Mouse (Mus musculus) bone marrow macrophage, adult 2 months (primary cell): Measurements from ENCODE around the gene Olfr1192-ps1. TPM values are rescaled to one million over a fixed set of nuclear protein-coding genes. Genes with fewer than 3 reads are reported as not detected.
"Not testable (repeated sequence)": the region's sequence is repeated elsewhere in the genome, so short reads cannot be mapped to it uniquely, and the experiment has no call there.

Experiments used
- H3K27ac ChIP-seq: 2 replicates; pipeline ENCODE4 v1.5.1; 2012; ENCODE audit warnings: low read depth, low read length; ENCODE audit not compliant: insufficient read depth
- H3K4me1 ChIP-seq: 2 replicates; pipeline ENCODE4 v1.6.1; 2012; ENCODE audit warnings: low read length; ENCODE audit not compliant: control insufficient read depth, insufficient read depth
- H3K4me3 ChIP-seq: 2 replicates; pipeline ENCODE4 v1.5.1; 2012; ENCODE audit warnings: mild to moderate bottlenecking, low read length, moderate library complexity; ENCODE audit not compliant: insufficient read depth
- CTCF ChIP-seq: IDR thresholded peaks from 2 replicates; pipeline ENCODE4 v1.5.1; 2012; ENCODE audit warnings: low read depth, mild to moderate bottlenecking, low read length, moderate library complexity
- POLR2A ChIP-seq: IDR thresholded peaks from 2 replicates; pipeline ENCODE4 v1.6.1; 2012; ENCODE audit warnings: mild to moderate bottlenecking, low read depth, low read length, borderline replicate concordance
- polyA plus RNA-seq: library from polyadenylated mRNA; stranded (reverse); fragments of >200 nt; gene quantifications from 2 replicates; pipeline ENCODE4 v1.2.4, GENCODE M21; 2012; ENCODE audit not compliant: missing spikeins, insufficient read depth, insufficient read length

The Olfr1192-ps1 gene
- polyA plus RNA-seq = 0.12 TPM in 1 of 2 replicates, not detected in the other

DNA sequence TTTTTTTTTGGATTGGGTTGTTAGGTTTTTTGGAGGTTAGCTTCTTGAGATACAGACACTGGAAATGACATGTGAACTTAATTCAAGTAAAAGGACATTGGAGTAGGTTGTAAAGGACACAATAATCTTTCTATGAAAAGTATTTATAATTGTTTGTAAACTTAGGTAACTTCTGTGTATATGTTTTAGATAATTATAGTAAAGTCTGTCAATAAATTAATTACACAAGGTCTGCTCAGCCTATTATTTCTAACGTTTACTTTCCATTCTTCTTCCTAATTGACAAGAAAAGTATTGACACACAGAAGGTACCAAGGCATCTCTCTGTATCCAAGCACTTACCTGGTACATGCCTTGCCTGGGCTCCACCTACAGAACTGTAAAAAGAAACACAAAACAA, at the start of gene Olfr1192-ps1:
Gene Olfr1192-ps1 (plus strand): TSS at position 301 of the 400 bp plus-strand sequence.
- Histone ChIP-seq H3K27ac (no peak within 1 kb of the TSS), H3K4me1 (no peaks in the 10 kb centered on the region), H3K4me3 (no peak within 1 kb of the TSS)
- TF ChIP-seq POLR2A = no peak
- TF ChIP-seq CTCF = no peak

- H3K4me1 ChIP-seq, H3K4me3 ChIP-seq, H3K27ac ChIP-seq: not testable (repeated sequence)
Observed at GRCm38 (mm10) chr2:88640242-88640641, 8.1 kb upstream of the Olfr1192-ps1 start, which contains the start of gene Olfr1191-ps1. TSS of gene Olfr1191-ps1 (plus strand) at chr2:88640542.

DNA sequence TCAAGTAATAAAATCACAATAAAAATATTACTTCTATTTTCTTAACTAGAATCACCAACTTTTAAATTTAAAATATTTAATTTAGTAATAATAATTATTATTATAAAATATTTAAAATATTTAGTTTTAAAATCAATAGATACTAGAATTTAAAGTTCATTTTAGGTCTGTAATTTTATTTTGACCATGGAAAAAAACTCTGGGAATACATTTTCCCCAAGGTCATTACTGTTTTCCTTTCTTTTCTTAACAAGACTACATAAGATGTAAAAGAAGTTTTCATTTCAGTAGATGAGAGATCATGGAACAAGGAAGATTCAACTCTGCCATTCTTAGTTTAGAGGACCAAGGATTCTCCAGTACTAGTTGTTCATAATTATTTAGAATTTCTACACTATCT, 27.0 kb downstream of the Olfr1192-ps1 start, which contains the start of gene Olfr1193:
Gene Olfr1193 (plus strand): TSS at position 301 of the 400 bp plus-strand sequence.
- not testable (repeated sequence) for H3K4me3 ChIP-seq, H3K4me1 ChIP-seq, H3K27ac ChIP-seq

DNA sequence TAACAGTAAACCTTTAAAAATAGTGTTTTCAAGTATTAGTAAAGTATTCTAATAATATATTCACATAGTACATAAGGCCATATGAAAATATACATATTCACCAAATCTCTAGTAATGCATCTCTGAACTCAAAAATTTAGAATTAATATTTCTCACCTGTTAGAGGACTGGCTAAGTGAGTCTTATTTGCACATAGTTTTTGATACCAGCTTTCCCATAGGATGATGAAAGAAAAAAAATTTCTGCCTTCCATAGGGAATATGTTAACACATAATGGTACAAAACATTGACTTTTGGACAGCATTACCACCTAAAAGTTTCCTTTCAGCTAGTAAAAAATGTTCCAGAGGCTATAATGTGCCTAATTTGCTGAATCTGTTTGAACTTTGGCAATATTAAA, 40.8 kb downstream of the Olfr1192-ps1 start, which contains the start of gene Olfr1195:
Gene Olfr1195 (minus strand): TSS at position 101 of the 400 bp plus-strand sequence.
- no peak within 1 kb of the TSS for H3K4me3 ChIP-seq
- no peaks in the 10 kb centered on the region for H3K4me1 ChIP-seq
- TF ChIP-seq POLR2A (no peak), CTCF (no peak)
- H3K27ac ChIP-seq = no peak within 1 kb of the TSS

GRCm38 (mm10) chr2:88704497-88704896, 56.2 kb downstream of the Olfr1192-ps1 start, which contains the start of gene Olfr1196:
TSS of gene Olfr1196 (minus strand) at chr2:88704597.
- Histone ChIP-seq H3K4me3 (no peak within 1 kb of the TSS), H3K27ac (no peak within 1 kb of the TSS), H3K4me1 (no peaks in the 10 kb centered on the region)
- TF ChIP-seq POLR2A = no peak
- TF ChIP-seq CTCF = no peak

Other genes starting within 250 kb of the Olfr1192-ps1 start
- not detected in 2 replicates for gene Olfr1179, start 242.1 kb upstream of the Olfr1192-ps1 start, polyA plus RNA-seq
- not detected in 2 replicates for gene Olfr1180, start 229.4 kb upstream of the Olfr1192-ps1 start, polyA plus RNA-seq
- gene Olfr1181, start 222.3 kb upstream of the Olfr1192-ps1 start, polyA plus RNA-seq = not detected in 2 replicates
- not detected in 2 replicates for gene Gm13757, start 199.4 kb upstream of the Olfr1192-ps1 start, polyA plus RNA-seq
- gene Olfr1183, start 193.6 kb upstream of the Olfr1192-ps1 start, polyA plus RNA-seq = 0.07 and 0.13 TPM in 2 replicates
- gene Olfr1184, start 164.9 kb upstream of the Olfr1192-ps1 start, polyA plus RNA-seq = not detected in 2 replicates
- not detected in 2 replicates for gene Olfr1185-ps1, start 155.2 kb upstream of the Olfr1192-ps1 start, polyA plus RNA-seq
- gene Olfr1186, start 130.0 kb upstream of the Olfr1192-ps1 start, polyA plus RNA-seq = not detected in 2 replicates
- not detected in 2 replicates for gene Olfr1188, start 91.6 kb upstream of the Olfr1192-ps1 start, polyA plus RNA-seq
- not detected in 2 replicates for gene Olfr1189, start 62.1 kb upstream of the Olfr1192-ps1 start, polyA plus RNA-seq
- 0.12 TPM in 1 of 2 replicates, not detected in the other for gene Olfr1191-ps1, start 8.0 kb upstream of the Olfr1192-ps1 start, polyA plus RNA-seq
- 0.45 TPM in 1 of 2 replicates, not detected in the other for gene Olfr1193, start 27.1 kb downstream of the Olfr1192-ps1 start, polyA plus RNA-seq
- gene Olfr1195, start 40.7 kb downstream of the Olfr1192-ps1 start, polyA plus RNA-seq = not detected in 2 replicates
- not detected in 2 replicates for gene Olfr1196, start 56.1 kb downstream of the Olfr1192-ps1 start, polyA plus RNA-seq
- not detected in 2 replicates for gene Olfr1197, start 83.9 kb downstream of the Olfr1192-ps1 start, polyA plus RNA-seq
- not detected in 2 replicates for gene Olfr1198, start 102.9 kb downstream of the Olfr1192-ps1 start, polyA plus RNA-seq
- gene Olfr1199, start 112.0 kb downstream of the Olfr1192-ps1 start, polyA plus RNA-seq = not detected in 2 replicates
- gene Olfr1200, start 122.0 kb downstream of the Olfr1192-ps1 start, polyA plus RNA-seq = not detected in 2 replicates
- gene Olfr1201, start 144.5 kb downstream of the Olfr1192-ps1 start, polyA plus RNA-seq = not detected in 2 replicates
- gene Olfr1202, start 166.0 kb downstream of the Olfr1192-ps1 start, polyA plus RNA-seq = not detected in 2 replicates
- not detected in 2 replicates for gene Olfr1205, start 181.2 kb downstream of the Olfr1192-ps1 start, polyA plus RNA-seq
- gene Olfr1204, start 200.8 kb downstream of the Olfr1192-ps1 start, polyA plus RNA-seq = not detected in 2 replicates
- gene Olfr1206, start 214.7 kb downstream of the Olfr1192-ps1 start, polyA plus RNA-seq = not detected in 2 replicates